Mouse (Mus musculus) megakaryocyte, adult 5-6 weeks (primary cell): Measurements from ENCODE around the gene Maff. TPM values are rescaled to one million over a fixed set of nuclear protein-coding genes. Genes with fewer than 3 reads are reported as not detected.

ENCODE experiments used
- ATAC-seq: 2 replicates; pipeline ENCODE4 v1.8.0; 2016; ENCODE audit warnings: mild to moderate bottlenecking, inconsistent platforms; ENCODE audit not compliant: poor library complexity, severe bottlenecking
- total RNA-seq, 2 experiments: library from RNA; stranded (forward) in 1 of 2; stranded (reverse) in 1 of 2; fragments of 153-499, 151-499 nt in 1 of 2; fragments of 221-1000, 200-1000 nt in 1 of 2; gene quantifications; 2 replicates each; pipeline versions ENCODE4 v1.2.3 to v1.2.4; 2015 to 2017

The Maff gene
- 1.7 and 5.4 TPM in 2 replicates for total RNA-seq (2015)
- 1.4 and 2.7 TPM in 2 replicates for total RNA-seq (2017)

- no peak for ATAC-seq
These were observed at the start of gene Maff for GRCm38 (mm10) chr15:79346051-79346793. Gene Maff (plus strand): TSS chr15:79346621.

- no peak for ATAC-seq
These were observed 47.9 kb upstream of the Maff start for GRCm38 (mm10) chr15:79298553-79298952.

- no peak for ATAC-seq
These were observed 46.8 kb upstream of the Maff start for GRCm38 (mm10) chr15:79299563-79300155.

GRCm38 (mm10) chr15:79303725-79304124 lies 42.7 kb upstream of the Maff start:
- no peak for ATAC-seq

GRCm38 (mm10) chr15:79304832-79305231 lies 41.6 kb upstream of the Maff start:
- no peak for ATAC-seq

GRCm38 (mm10) chr15:79306043-79306637 lies 40.3 kb upstream of the Maff start:
- ATAC-seq = no peak

- no peak for ATAC-seq
These were observed 38.6 kb upstream of the Maff start for GRCm38 (mm10) chr15:79307861-79308260.

- no peak for ATAC-seq
These were observed 32.5 kb upstream of the Maff start for GRCm38 (mm10) chr15:79313848-79314369.

- ATAC-seq = no peak
These were observed 24.7 kb upstream of the Maff start for GRCm38 (mm10) chr15:79321733-79322190.

GRCm38 (mm10) chr15:79322281-79322990 lies 24.0 kb upstream of the Maff start:
- no peak for ATAC-seq

GRCm38 (mm10) chr15:79322991-79323790 lies 23.2 kb upstream of the Maff start:
- ATAC-seq = peak; percentile 56

GRCm38 (mm10) chr15:79323791-79324155 lies 22.6 kb upstream of the Maff start:
- ATAC-seq = no peak

- no peak for ATAC-seq
These were observed 22.0 kb upstream of the Maff start for GRCm38 (mm10) chr15:79324373-79324772.

- ATAC-seq = no peak
These were observed 20.7 kb upstream of the Maff start for GRCm38 (mm10) chr15:79325742-79326141.

GRCm38 (mm10) chr15:79326264-79326663 lies 20.2 kb upstream of the Maff start:
- ATAC-seq = no peak

- ATAC-seq = peak; percentile 5
These were observed 19.2 kb upstream of the Maff start for GRCm38 (mm10) chr15:79326971-79327961.

GRCm38 (mm10) chr15:79328058-79328938 lies 18.1 kb upstream of the Maff start, which contains the start of gene Pla2g6:
Gene Pla2g6 (minus strand): TSS chr15:79328390.
- ATAC-seq = peak; percentile 91

GRCm38 (mm10) chr15:79328939-79329275 lies 17.5 kb upstream of the Maff start:
- ATAC-seq = no peak
